Mouse (Mus musculus) ovary, postnatal 10 days (tissue): Measurements from ENCODE around the gene Lrrfip2.

Source experiments
- DNase-seq: peaks from one replicate; pipeline ENCODE4 v3.0.0; 2022; ENCODE audit warnings: low spot score

Gene Lrrfip2

GRCm38 (mm10) chr9:111118252-111118890, 979 bp downstream of the Lrrfip2 start:
- peak; percentile 33 for DNase-seq

GRCm38 (mm10) chr9:111118891-111119441, 1.6 kb downstream of the Lrrfip2 start:
- DNase-seq: no peak

GRCm38 (mm10) chr9:111122446-111122845, 5.1 kb downstream of the Lrrfip2 start:
- no peak for DNase-seq

- DNase-seq: no peak
These were observed 5.9 kb downstream of the Lrrfip2 start for GRCm38 (mm10) chr9:111123336-111123735.

- no peak for DNase-seq
These were observed 7.0 kb downstream of the Lrrfip2 start for GRCm38 (mm10) chr9:111124440-111124839.

- DNase-seq: no peak
These were observed 9.3 kb downstream of the Lrrfip2 start for GRCm38 (mm10) chr9:111126735-111127134.

GRCm38 (mm10) chr9:111127749-111128148, 10.4 kb downstream of the Lrrfip2 start:
- no peak for DNase-seq

GRCm38 (mm10) chr9:111130126-111130525, 12.7 kb downstream of the Lrrfip2 start:
- DNase-seq: no peak

GRCm38 (mm10) chr9:111138161-111138560, 20.8 kb downstream of the Lrrfip2 start:
- DNase-seq: no peak

- DNase-seq: no peak
These were observed 25.3 kb downstream of the Lrrfip2 start for GRCm38 (mm10) chr9:111142721-111143120.

- DNase-seq: no peak
These were observed 26.0 kb downstream of the Lrrfip2 start for GRCm38 (mm10) chr9:111143387-111143786.

- no peak for DNase-seq
These were observed 27.3 kb downstream of the Lrrfip2 start for GRCm38 (mm10) chr9:111144711-111145110.

- DNase-seq: no peak
These were observed 28.3 kb downstream of the Lrrfip2 start for GRCm38 (mm10) chr9:111145497-111146190.

GRCm38 (mm10) chr9:111146216-111146798, 28.9 kb downstream of the Lrrfip2 start:
- no peak for DNase-seq

- DNase-seq: no peak
These were observed 30.6 kb downstream of the Lrrfip2 start for GRCm38 (mm10) chr9:111148006-111148405.

GRCm38 (mm10) chr9:111148414-111148813, 31.0 kb downstream of the Lrrfip2 start:
- DNase-seq: no peak

GRCm38 (mm10) chr9:111149188-111149945, 32.0 kb downstream of the Lrrfip2 start:
- DNase-seq: no peak

- DNase-seq: no peak
These were observed 35.0 kb downstream of the Lrrfip2 start for GRCm38 (mm10) chr9:111152314-111152897.

GRCm38 (mm10) chr9:111153026-111153425, 35.6 kb downstream of the Lrrfip2 start:
- no peak for DNase-seq

- no peak for DNase-seq
These were observed 38.5 kb downstream of the Lrrfip2 start for GRCm38 (mm10) chr9:111155764-111156458.

GRCm38 (mm10) chr9:111159562-111159961, 42.2 kb downstream of the Lrrfip2 start:
- DNase-seq: no peak
